Mouse (Mus musculus) embryonic facial prominence, embryonic 15.5 days (tissue): ENCODE results near the gene March4. TPM values are rescaled to one million over a fixed set of nuclear protein-coding genes. Genes with fewer than 3 reads are reported as not detected.

Experiments used
- ATAC-seq: fragments of 200-750 bp; cut with Nextera tagmentation; 2 replicates; pipeline ENCODE4 v1.8.0; 2017; ENCODE audit warnings: low read depth, moderate TSS enrichment; ENCODE audit not compliant: insufficient number of reproducible peaks, low FRiP score, low TSS enrichment
- H3K27ac ChIP-seq: fragments of 300-500 bp; sonication (generic); replicated peaks from 2 replicates; pipeline ENCODE4 v1.5.1; 2015; ENCODE audit warnings: mild to moderate bottlenecking, inconsistent platforms
- H3K27me3 ChIP-seq: fragments of 300-500 bp; sonication (generic); 2 replicates; pipeline ENCODE4 v1.6.1; 2015; ENCODE audit warnings: inconsistent platforms
- H3K36me3 ChIP-seq: fragments of 300-500 bp; sonication (generic); 2 replicates; pipeline ENCODE4 v1.6.1; 2015; ENCODE audit warnings: mild to moderate bottlenecking, inconsistent platforms
- H3K4me1 ChIP-seq: fragments of 300-500 bp; sonication (generic); 2 replicates; pipeline ENCODE4 v1.6.1; 2015; ENCODE audit warnings: inconsistent platforms
- H3K4me2 ChIP-seq: fragments of 300-500 bp; sonication (generic); replicated peaks from 2 replicates; pipeline ENCODE4 v1.6.1; 2015; ENCODE audit warnings: mild to moderate bottlenecking, inconsistent platforms
- H3K4me3 ChIP-seq: fragments of 300-500 bp; sonication (generic); replicated peaks from 2 replicates; pipeline ENCODE4 v1.5.1; 2015; ENCODE audit warnings: mild to moderate bottlenecking, inconsistent platforms
- H3K9ac ChIP-seq: fragments of 300-500 bp; sonication (generic); 2 replicates; pipeline ENCODE4 v1.6.1; 2015; ENCODE audit warnings: inconsistent platforms
- H3K9me3 ChIP-seq: fragments of 300-500 bp; sonication (generic); replicated peaks from 2 replicates; pipeline ENCODE4 v1.6.1; 2016; ENCODE audit warnings: inconsistent platforms
- WGBS: fragments of 180-500 bp; shearing (Covaris S2); methylation state at CpG from one replicate; pipeline ENCODE4 v1.1.7; 2015; 5-methylcytosine and 5-hydroxymethylcytosine counted together
- polyA plus RNA-seq: library from polyadenylated mRNA; unstranded; fragments of >200 nt; fragmentation: Nextera tagmentation; extraction: Ambion mirVana; gene quantifications from 2 replicates; pipeline ENCODE4 v1.2.1, GENCODE M21; 2015

Gene March4
- polyA plus RNA-seq, 1 experiment from 2014 or later, result 0.27 TPM

DNA sequence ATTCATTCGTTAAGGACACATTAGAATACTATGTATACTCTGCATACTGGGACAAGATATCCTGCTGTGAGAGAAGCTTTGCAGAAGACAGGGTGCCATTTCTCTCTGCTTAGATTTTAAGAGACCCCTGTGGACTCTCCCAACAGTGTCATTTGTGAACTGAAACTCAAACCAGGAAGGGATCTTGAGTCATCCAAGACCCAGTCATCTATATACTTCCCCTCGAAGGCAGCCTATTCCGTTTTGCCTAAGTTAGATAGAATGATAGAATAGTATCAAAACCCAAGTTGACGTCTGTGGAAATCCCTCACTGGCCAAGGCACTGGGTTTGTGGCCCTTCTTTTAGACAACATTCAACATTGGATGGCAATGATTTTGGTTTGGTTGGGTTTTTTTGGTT, 7.5 kb downstream of the March4 start:
- Histone ChIP-seq H3K4me3 (no peak overlapping the region), H3K27ac (no peak overlapping the region), H3K36me3 (no peaks in the 10 kb centered on the region), H3K9ac (no peak overlapping the region), H3K4me1 (no peaks in the 10 kb centered on the region), H3K4me2 (no peak overlapping the region), H3K27me3 (peaks cover 16% of the 10 kb centered on the region), H3K9me3 (no peaks in the 10 kb centered on the region)
- ATAC-seq, result no peak
- whole genome bisulfite sequencing, result 84% methylated on average over 4 of the region's 4 CpGs

DNA sequence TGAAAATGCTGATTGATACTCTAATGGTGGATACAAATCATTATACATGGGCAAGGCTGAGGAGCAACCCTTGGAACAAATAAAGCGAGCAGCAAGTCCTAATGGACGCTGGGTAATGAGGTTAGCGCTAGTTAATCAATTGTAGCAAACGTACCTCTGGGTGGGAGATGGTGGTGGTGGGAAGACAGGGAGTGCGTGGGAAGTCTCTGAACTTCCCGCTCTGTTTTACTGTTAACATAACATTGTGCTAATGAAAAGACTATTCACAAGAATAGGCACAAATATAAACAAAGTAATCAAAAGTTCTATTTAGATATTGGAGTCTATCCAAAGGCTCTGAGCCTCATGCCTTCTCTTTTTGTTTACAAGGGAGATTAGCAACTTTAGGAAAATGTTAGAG, 13.1 kb downstream of the March4 start:
- Histone ChIP-seq H3K9ac (no peak overlapping the region), H3K36me3 (no peaks in the 10 kb centered on the region), H3K9me3 (no peaks in the 10 kb centered on the region), H3K4me2 (no peak overlapping the region), H3K4me3 (no peak overlapping the region), H3K4me1 (no peaks in the 10 kb centered on the region), H3K27ac (no peak overlapping the region), H3K27me3 (no peaks in the 10 kb centered on the region)
- 75% methylated on average over 6 of the region's 6 CpGs for WGBS
- ATAC-seq, result no peak

DNA sequence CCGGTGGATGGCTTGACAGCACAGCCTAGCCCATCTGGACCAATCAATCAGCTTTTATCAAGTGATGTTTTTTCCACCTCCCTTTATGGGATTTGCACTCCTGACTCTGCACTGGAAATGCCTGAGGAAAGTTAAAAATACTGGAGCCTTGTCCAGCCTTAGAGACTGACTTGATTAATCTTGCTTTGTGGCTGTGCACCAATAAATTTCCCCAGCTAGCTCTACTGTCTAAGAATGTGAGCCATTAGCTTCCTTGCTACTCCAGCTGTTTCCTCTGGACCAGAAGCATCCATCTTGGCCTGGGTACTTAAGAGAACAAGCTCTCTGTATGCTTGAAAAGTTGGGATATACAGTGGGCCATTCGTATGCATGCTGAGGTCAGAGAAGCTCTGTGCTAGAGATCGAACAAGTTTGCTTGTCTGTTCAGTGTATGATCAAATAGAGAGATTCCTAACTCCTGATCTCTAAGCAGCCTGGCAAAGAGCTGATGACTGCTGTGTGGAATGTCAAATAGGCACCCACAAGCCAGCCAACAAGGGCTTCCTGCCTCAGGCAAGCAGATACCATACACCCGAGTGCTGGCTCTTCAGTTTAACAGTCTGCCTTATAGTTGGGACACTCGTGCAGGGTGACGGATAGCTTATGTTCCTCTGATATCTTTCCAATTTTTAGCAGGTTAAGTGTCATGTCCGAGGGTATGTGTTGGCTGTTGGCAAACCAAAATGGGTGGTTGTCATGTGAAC, 25.8 kb downstream of the March4 start:
- H3K4me2 ChIP-seq, result no peak overlapping the region
- no peaks in the 10 kb centered on the region for H3K27me3 ChIP-seq
- no peak for ATAC-seq
- WGBS, result 66% methylated on average over 7 of the region's 7 CpGs
- no peak overlapping the region for H3K27ac ChIP-seq
- no peaks in the 10 kb centered on the region for H3K9me3 ChIP-seq
- H3K4me3 ChIP-seq, result no peak overlapping the region
- H3K4me1 ChIP-seq, result no peaks in the 10 kb centered on the region
- H3K9ac ChIP-seq, result no peak overlapping the region
- H3K36me3 ChIP-seq, result no peaks in the 10 kb centered on the region

DNA sequence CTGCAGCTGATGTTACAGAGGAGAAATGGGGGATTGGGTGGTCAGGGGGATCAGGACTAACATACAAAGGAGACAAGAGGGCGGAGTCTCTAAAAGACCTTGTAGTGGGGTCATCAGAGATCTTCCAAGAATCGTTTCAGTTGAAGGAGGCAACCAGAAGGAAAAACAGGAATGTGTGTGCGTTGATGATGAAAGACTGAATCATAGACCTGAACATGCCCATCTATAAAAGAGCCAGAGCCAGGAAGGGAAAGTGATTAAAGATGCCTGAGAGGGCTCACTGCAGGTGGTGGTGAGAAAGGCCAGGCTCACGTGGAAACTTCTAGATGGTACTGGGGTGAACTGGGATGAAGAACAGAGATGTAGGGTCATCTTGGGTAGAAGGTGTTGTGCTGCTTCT, 27.2 kb downstream of the March4 start:
- ATAC-seq, result no peak
- no peaks in the 10 kb centered on the region for H3K27me3 ChIP-seq
- H3K9ac ChIP-seq, result no peak overlapping the region
- 84% methylated on average over 4 of the region's 4 CpGs for WGBS
- no peak overlapping the region for H3K4me2 ChIP-seq
- no peaks in the 10 kb centered on the region for H3K9me3 ChIP-seq
- H3K4me3 ChIP-seq, result no peak overlapping the region
- no peak overlapping the region for H3K27ac ChIP-seq
- H3K4me1 ChIP-seq, result no peaks in the 10 kb centered on the region
- H3K36me3 ChIP-seq, result no peaks in the 10 kb centered on the region

DNA sequence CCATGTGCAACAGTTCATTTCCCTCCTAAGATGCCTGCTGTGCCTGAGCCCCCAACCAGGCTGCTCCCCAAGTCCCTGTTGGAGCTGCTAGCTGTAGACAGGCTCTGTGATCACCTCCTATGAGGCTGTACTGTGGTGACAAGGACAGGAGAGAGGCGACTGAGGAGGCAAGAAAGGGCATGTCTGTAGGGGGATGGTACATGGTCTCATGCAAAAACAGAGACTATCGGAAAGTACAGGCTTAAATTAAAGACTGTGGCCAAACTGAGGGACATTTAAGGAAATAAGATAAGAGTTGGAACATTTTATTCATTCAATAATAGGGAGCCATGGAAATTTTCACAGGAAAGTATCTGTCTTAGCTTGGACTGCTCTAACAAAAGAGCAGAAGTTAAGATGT, 29.1 kb downstream of the March4 start:
- Histone ChIP-seq H3K27me3 (no peaks in the 10 kb centered on the region), H3K9ac (no peak overlapping the region), H3K4me3 (no peak overlapping the region), H3K36me3 (no peaks in the 10 kb centered on the region), H3K4me2 (no peak overlapping the region), H3K4me1 (no peaks in the 10 kb centered on the region), H3K9me3 (no peaks in the 10 kb centered on the region), H3K27ac (no peak overlapping the region)
- no peak for ATAC-seq
- WGBS, result 63% methylated on average over 2 of the region's 2 CpGs

- H3K9ac ChIP-seq, result no peak overlapping the region
- H3K36me3 ChIP-seq, result no peaks in the 10 kb centered on the region
- H3K9me3 ChIP-seq, result no peaks in the 10 kb centered on the region
- no peak overlapping the region for H3K4me3 ChIP-seq
- 57% methylated on average over 10 of the region's 10 CpGs for WGBS
- no peak overlapping the region for H3K4me2 ChIP-seq
- H3K4me1 ChIP-seq, result no peaks in the 10 kb centered on the region
- H3K27ac ChIP-seq, result no peak overlapping the region
- no peaks in the 10 kb centered on the region for H3K27me3 ChIP-seq
- ATAC-seq, result no peak
Measured at GRCm38 (mm10) chr1:72506202-72506601, 30.5 kb downstream of the March4 start.

- Histone ChIP-seq H3K4me1 (no peaks in the 10 kb centered on the region), H3K27ac (no peak overlapping the region), H3K27me3 (no peaks in the 10 kb centered on the region), H3K4me3 (no peak overlapping the region), H3K9me3 (no peaks in the 10 kb centered on the region), H3K9ac (no peak overlapping the region), H3K4me2 (no peak overlapping the region), H3K36me3 (no peaks in the 10 kb centered on the region)
- ATAC-seq, result no peak
- 83% methylated on average over 5 of the region's 5 CpGs for WGBS
Measured at GRCm38 (mm10) chr1:72497609-72498008, 39.1 kb downstream of the March4 start.

DNA sequence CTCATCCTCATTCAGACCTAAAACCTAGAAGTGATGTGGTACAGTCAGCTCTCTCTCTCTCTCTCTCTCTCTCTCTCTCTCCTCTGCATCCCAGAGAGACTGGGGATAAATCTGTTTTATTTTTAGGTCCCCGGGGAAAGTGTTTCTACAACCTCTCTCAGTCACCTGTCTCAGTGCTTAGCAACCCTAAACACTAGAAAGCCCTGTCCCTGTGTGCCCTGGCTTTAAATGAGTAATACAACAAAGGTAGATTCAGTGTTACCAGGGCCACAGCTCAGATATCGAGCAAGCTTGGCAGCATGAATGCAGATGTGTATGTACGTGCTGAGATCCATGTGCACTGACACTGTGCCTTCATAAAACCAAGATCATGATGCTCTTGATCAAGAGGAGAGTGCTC, 43.3 kb downstream of the March4 start:
- Histone ChIP-seq H3K4me1 (peaks cover 3% of the 10 kb centered on the region; the same call in 1 of the 2 replicates), H3K4me3 (no peak overlapping the region), H3K27me3 (no peaks in the 10 kb centered on the region), H3K4me2 (no peak overlapping the region), H3K36me3 (no peaks in the 10 kb centered on the region), H3K27ac (no peak overlapping the region), H3K9ac (no peak overlapping the region), H3K9me3 (no peaks in the 10 kb centered on the region)
- WGBS, result 84% methylated on average over 3 of the region's 3 CpGs
- no peak for ATAC-seq

DNA sequence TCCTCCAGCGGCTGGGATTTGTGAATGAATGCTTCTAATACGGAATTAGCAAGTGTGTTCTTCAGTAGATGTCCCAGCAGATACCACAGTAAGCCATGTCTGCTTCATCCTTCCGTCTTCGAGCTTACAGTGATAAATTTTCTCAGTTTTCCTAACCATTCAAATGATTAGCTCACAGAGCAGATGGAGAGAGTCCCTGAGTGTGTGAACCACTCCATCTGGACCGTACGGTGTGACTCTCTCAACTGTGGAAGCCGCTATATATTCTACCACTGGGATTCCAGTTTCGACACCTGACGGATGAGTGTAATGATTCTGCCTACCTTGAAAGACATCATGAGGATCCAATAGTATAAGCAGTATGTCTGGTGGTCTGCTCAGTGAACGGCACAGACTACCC, 44.1 kb downstream of the March4 start:
- Histone ChIP-seq H3K27ac (no peak overlapping the region), H3K4me1 (peaks cover 3% of the 10 kb centered on the region; the same call in 1 of the 2 replicates), H3K36me3 (no peaks in the 10 kb centered on the region), H3K9ac (no peak overlapping the region), H3K9me3 (no peaks in the 10 kb centered on the region), H3K4me2 (no peak overlapping the region), H3K27me3 (no peaks in the 10 kb centered on the region), H3K4me3 (no peak overlapping the region)
- WGBS, result 90% methylated on average over 10 of the region's 10 CpGs
- no peak for ATAC-seq

DNA sequence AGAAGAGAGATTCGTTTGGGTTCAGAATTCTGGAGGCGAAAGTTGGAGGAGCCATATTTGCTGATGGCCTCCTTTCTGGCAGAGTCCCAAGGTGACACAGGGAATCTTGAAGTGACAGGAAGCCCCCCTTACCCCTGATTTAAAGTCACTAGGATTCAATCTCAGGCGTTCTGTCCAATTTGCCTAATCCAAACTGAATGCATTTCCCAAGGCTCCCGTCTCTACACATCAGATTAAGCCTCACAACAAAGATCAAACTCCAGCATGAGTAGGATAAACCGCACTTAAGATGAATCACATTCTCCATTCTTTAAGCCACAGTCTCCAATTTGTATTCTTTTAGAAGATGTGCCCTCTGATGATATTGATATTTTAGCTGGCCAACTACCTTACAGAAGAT, 45.4 kb downstream of the March4 start:
- Histone ChIP-seq H3K27ac (no peak overlapping the region), H3K9me3 (no peaks in the 10 kb centered on the region), H3K9ac (no peak overlapping the region), H3K4me3 (no peak overlapping the region), H3K4me1 (peaks cover 3% of the 10 kb centered on the region; the same call in 1 of the 2 replicates), H3K27me3 (no peaks in the 10 kb centered on the region), H3K4me2 (no peak overlapping the region), H3K36me3 (no peaks in the 10 kb centered on the region)
- 63% methylated on average over 5 of the region's 5 CpGs for WGBS
- no peak for ATAC-seq

DNA sequence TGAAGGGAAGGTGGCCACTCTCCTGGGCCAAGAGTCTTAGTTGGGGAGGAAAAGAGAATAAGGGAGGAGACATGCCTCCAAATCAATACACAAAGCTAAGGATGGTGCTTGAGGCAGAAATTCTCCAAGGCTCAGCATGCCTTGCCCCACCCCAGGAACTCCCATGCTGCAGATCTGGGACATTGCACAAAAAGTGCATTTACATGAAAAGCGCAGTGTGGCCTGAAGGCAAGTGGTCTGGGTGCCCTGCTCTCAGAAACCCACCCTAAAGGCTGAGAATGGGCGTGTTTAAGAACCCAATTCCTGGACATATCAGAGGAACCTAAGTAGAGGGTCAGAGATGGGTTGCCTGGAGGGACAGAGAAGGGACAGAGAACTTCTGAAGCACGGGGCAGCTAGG, 45.9 kb downstream of the March4 start:
- no peak overlapping the region for H3K27ac ChIP-seq
- H3K4me3 ChIP-seq, result no peak overlapping the region
- ATAC-seq, result no peak
- no peaks in the 10 kb centered on the region for H3K36me3 ChIP-seq
- no peaks in the 10 kb centered on the region for H3K9me3 ChIP-seq
- H3K4me1 ChIP-seq, result peaks cover 3% of the 10 kb centered on the region; the same call in 1 of the 2 replicates
- H3K4me2 ChIP-seq, result no peak overlapping the region
- 42% methylated on average over 3 of the region's 3 CpGs for WGBS
- H3K27me3 ChIP-seq, result no peaks in the 10 kb centered on the region
- H3K9ac ChIP-seq, result no peak overlapping the region

DNA sequence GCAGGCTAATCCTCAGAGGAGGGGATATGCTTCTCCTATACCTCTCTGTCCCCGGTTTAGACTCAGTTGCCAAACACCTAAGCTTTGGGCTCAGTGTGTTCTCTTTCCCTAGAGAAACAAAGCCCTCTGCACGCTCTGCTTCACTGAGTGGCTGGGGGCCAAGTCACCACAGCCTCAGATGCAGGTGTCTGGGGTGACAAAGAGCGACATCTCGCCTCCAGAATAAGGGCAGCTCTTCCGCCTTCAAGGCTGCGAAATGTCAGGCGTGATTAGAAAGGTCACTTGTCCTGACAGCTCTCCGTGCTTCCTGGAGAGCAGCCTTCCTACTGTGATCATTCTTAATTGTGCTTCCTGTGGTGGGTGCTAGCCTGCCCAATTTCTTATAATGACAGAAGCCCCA, 46.5 kb downstream of the March4 start:
- no peak overlapping the region for H3K4me3 ChIP-seq
- H3K36me3 ChIP-seq, result no peaks in the 10 kb centered on the region
- no peak overlapping the region for H3K27ac ChIP-seq
- no peaks in the 10 kb centered on the region for H3K27me3 ChIP-seq
- H3K4me2 ChIP-seq, result no peak overlapping the region
- no peak overlapping the region for H3K9ac ChIP-seq
- H3K4me1 ChIP-seq, result peaks cover 3% of the 10 kb centered on the region; the same call in 1 of the 2 replicates
- H3K9me3 ChIP-seq, result no peaks in the 10 kb centered on the region
- WGBS, result 16% methylated on average over 8 of the region's 8 CpGs
- ATAC-seq, result no peak
